Mouse (Mus musculus) layer of hippocampus, postnatal 14 days (tissue): Measurements from ENCODE around the gene Wdr86. TPM values are rescaled to one million over a fixed set of nuclear protein-coding genes. Genes with fewer than 3 reads are reported as not detected.
"Not testable (repeated sequence)": the region's sequence is repeated elsewhere in the genome, so short reads cannot be mapped to it uniquely, and the experiment has no call there.

ENCODE experiments used
- DNase-seq, 2 experiments: peaks; one replicate each; pipeline ENCODE4 v3.0.0; 2021 to 2022; ENCODE audit warnings: low spot score in 2 of 2, mixed read lengths in 1 of 2
- long read RNA-seq, 2 experiments: library from polyadenylated mRNA; stranded (forward); transcript quantifications; one replicate each; pipeline ENCODE4 v2.0.0; 2021
- total RNA-seq, 2 experiments: library from RNA; stranded (reverse); gene quantifications; 2 replicates each; pipeline ENCODE4 v1.2.3; 2021

Wdr86 gene
- total RNA-seq = 1 to 10 TPM; 1.1 to 4.7 TPM
- long read RNA-seq, experiment 1, partial matches to known transcripts = 0 of 1 reads
- long read RNA-seq, experiment 1, other reads (novel, unspliced or antisense) = 0 of 1 reads
- long read RNA-seq, experiment 2, transcript Wdr86-201 (6 exons, 2,364 nt) = major isoform, 6 of 6 reads
- long read RNA-seq, experiment 2, partial matches to known transcripts = 0 of 6 reads
- long read RNA-seq, experiment 2, other reads (novel, unspliced or antisense) = 0 of 6 reads

GRCm38 (mm10) chr5:24730488-24730871 lies at the start of gene Wdr86:
Wdr86 (minus strand) TSS chr5:24730727.
- no peak for DNase-seq

GRCm38 (mm10) chr5:24779881-24780512 lies 49.5 kb upstream of the Wdr86 start:
- no peak for DNase-seq

GRCm38 (mm10) chr5:24779321-24779720 lies 48.8 kb upstream of the Wdr86 start:
- no peak for DNase-seq

GRCm38 (mm10) chr5:24778843-24779140 lies 48.3 kb upstream of the Wdr86 start:
- DNase-seq = no peak

- DNase-seq = no peak
Observed at GRCm38 (mm10) chr5:24778082-24778842, 47.7 kb upstream of the Wdr86 start.

- no peak for DNase-seq
Observed at GRCm38 (mm10) chr5:24776681-24777080, 46.2 kb upstream of the Wdr86 start.

- not testable (repeated sequence) for DNase-seq
Observed at GRCm38 (mm10) chr5:24774549-24774948, 44.0 kb upstream of the Wdr86 start.

GRCm38 (mm10) chr5:24757816-24758215 lies 27.3 kb upstream of the Wdr86 start, which contains the start of gene Crygn:
Crygn (minus strand) TSS chr5:24758008.
- no peak for DNase-seq

- no peak for DNase-seq
Observed at GRCm38 (mm10) chr5:24756931-24757330, 26.4 kb upstream of the Wdr86 start.

GRCm38 (mm10) chr5:24752175-24752498 lies 21.6 kb upstream of the Wdr86 start:
- DNase-seq = no peak

GRCm38 (mm10) chr5:24751305-24752174 lies 21.0 kb upstream of the Wdr86 start:
- peak; percentile 54 to 57 for DNase-seq

- DNase-seq = peak; percentile 84 to 86
Observed at GRCm38 (mm10) chr5:24750321-24751304, 20.1 kb upstream of the Wdr86 start.

GRCm38 (mm10) chr5:24749731-24750130 lies 19.2 kb upstream of the Wdr86 start:
- DNase-seq = no peak

GRCm38 (mm10) chr5:24747533-24747932 lies 17.0 kb upstream of the Wdr86 start:
- DNase-seq = no peak

- no peak for DNase-seq
Observed at GRCm38 (mm10) chr5:24743956-24744355, 13.4 kb upstream of the Wdr86 start.

GRCm38 (mm10) chr5:24741172-24741885 lies 10.8 kb upstream of the Wdr86 start:
- DNase-seq = no peak

- DNase-seq = peak; percentile 23 to 43
Observed at GRCm38 (mm10) chr5:24739141-24739753, 8.7 kb upstream of the Wdr86 start.

GRCm38 (mm10) chr5:24738517-24738916 lies 8.0 kb upstream of the Wdr86 start:
- DNase-seq = no peak

GRCm38 (mm10) chr5:24737595-24737994 lies 7.1 kb upstream of the Wdr86 start:
- DNase-seq = no peak
